Mouse (Mus musculus) CH12.LX (cell line): ENCODE data around the gene Slfn8. TPM values are rescaled to one million over a fixed set of nuclear protein-coding genes. Genes with fewer than 3 reads are reported as not detected.

ENCODE experiments used
- DNase-seq: peaks from one replicate; pipeline ENCODE4 v3.0.0-alpha.2; 2013; ENCODE audit errors: extremely low read depth
- H3K27ac ChIP-seq: 2 replicates; pipeline ENCODE4 v1.5.1; 2012; ENCODE audit warnings: low read depth, mild to moderate bottlenecking, control low read depth, moderate library complexity; ENCODE audit not compliant: insufficient read depth
- H3K27me3 ChIP-seq: replicated peaks from 2 replicates; pipeline ENCODE3; 2012; ENCODE audit warnings: inconsistent platforms
- H3K36me3 ChIP-seq, 2 experiments: replicated peaks in 1 of 2; 2 replicates each; pipeline versions ENCODE3 to v1.6.1; 2012; ENCODE audit warnings: inconsistent platforms in 1 of 2, low read length in 1 of 2, mild to moderate bottlenecking in 1 of 2, mixed read lengths in 1 of 2, moderate library complexity in 1 of 2; ENCODE audit not compliant: control insufficient read depth in 1 of 2, insufficient read depth in 1 of 2
- H3K4me1 ChIP-seq, 2 experiments: 2 replicates each; pipeline ENCODE4 v1.6.1; 2012; ENCODE audit warnings: inconsistent platforms in 1 of 2, moderate library complexity in 1 of 2; ENCODE audit not compliant: insufficient read depth in 2 of 2, control insufficient read depth in 1 of 2
- H3K4me2 ChIP-seq: 2 replicates; pipeline ENCODE4 v1.6.1; 2012; ENCODE audit warnings: low read depth, mild to moderate bottlenecking, control low read depth; ENCODE audit not compliant: poor library complexity, insufficient read depth, severe bottlenecking
- H3K4me3 ChIP-seq, 3 experiments: fragments of 150-350 bp in 1 of 3; sonication (generic) in 1 of 3; replicated peaks in 1 of 3; 2 replicates each; pipeline versions ENCODE3 to v1.5.1; 2011 to 2012; ENCODE audit warnings: low read depth in 2 of 3, low read length in 2 of 3, mild to moderate bottlenecking in 2 of 3, moderate library complexity in 2 of 3, control low read depth in 1 of 3, improper control_type of control experiment in 1 of 3, inconsistent platforms in 1 of 3, mixed read lengths in 1 of 3; ENCODE audit not compliant: poor library complexity in 1 of 3
- H3K79me2 ChIP-seq: replicated peaks from 2 replicates; pipeline ENCODE4 v1.6.1; 2012; ENCODE audit warnings: mild to moderate bottlenecking, moderate library complexity; ENCODE audit not compliant: control insufficient read depth, poor library complexity, insufficient read depth, severe bottlenecking; ENCODE audit errors: extremely low read depth
- H3K9ac ChIP-seq: 2 replicates; pipeline ENCODE4 v1.6.1; 2012; ENCODE audit warnings: low read depth, mild to moderate bottlenecking, control low read depth, moderate library complexity; ENCODE audit not compliant: insufficient read depth
- H3K9me3 ChIP-seq: replicated peaks from 2 replicates; pipeline ENCODE3; 2012; ENCODE audit warnings: low read length, inconsistent platforms, mixed read lengths
- CHD2 ChIP-seq: IDR thresholded peaks from 2 replicates; pipeline ENCODE4 v1.6.1; 2011; ENCODE audit warnings: low read length, improper control_type of control experiment
- CTCF ChIP-seq, 2 experiments: IDR thresholded peaks in 1 of 2; conservative IDR thresholded peaks in 1 of 2; 2 replicates each; pipeline ENCODE4 v1.5.1; 2011 to 2012; ENCODE audit warnings: low read depth in 2 of 2, low read length in 2 of 2, improper control_type of control experiment in 1 of 2, inconsistent platforms in 1 of 2, mild to moderate bottlenecking in 1 of 2, moderate library complexity in 1 of 2
- E2F4 ChIP-seq: IDR thresholded peaks from 2 replicates; pipeline ENCODE4 v1.6.1; 2011; ENCODE audit warnings: low read depth, low read length, improper control_type of control experiment; ENCODE audit not compliant: insufficient replicate concordance
- ELF1 ChIP-seq: IDR thresholded peaks from 2 replicates; pipeline ENCODE4 v1.6.1; 2014; ENCODE audit warnings: low read depth, mild to moderate bottlenecking, inconsistent platforms, low read length, improper control_type of control experiment
- EP300 ChIP-seq: IDR thresholded peaks from 2 replicates; pipeline ENCODE4 v1.6.1; 2011; ENCODE audit warnings: low read length, improper control_type of control experiment
- ETS1 ChIP-seq: conservative IDR thresholded peaks from 2 replicates; pipeline ENCODE4 v1.6.1; 2012; ENCODE audit warnings: low read depth, mild to moderate bottlenecking, inconsistent platforms, low read length, improper control_type of control experiment, moderate library complexity
- GABPA ChIP-seq: IDR thresholded peaks from 2 replicates; pipeline ENCODE4 v1.6.1; 2012; ENCODE audit warnings: low read depth, low read length, improper control_type of control experiment, inconsistent platforms; ENCODE audit not compliant: insufficient replicate concordance
- HCFC1 ChIP-seq: IDR thresholded peaks from 2 replicates; pipeline ENCODE4 v1.6.1; 2012; ENCODE audit warnings: low read depth, mild to moderate bottlenecking, inconsistent platforms, low read length, improper control_type of control experiment
- JUN ChIP-seq: IDR thresholded peaks from 2 replicates; pipeline ENCODE4 v1.6.1; 2011; ENCODE audit warnings: low read depth, mild to moderate bottlenecking, low read length, improper control_type of control experiment, moderate library complexity; ENCODE audit not compliant: insufficient read depth
- JUND ChIP-seq: conservative IDR thresholded peaks from 2 replicates; pipeline ENCODE4 v1.6.1; 2011; ENCODE audit warnings: low read depth, low read length, improper control_type of control experiment
- KAT2A ChIP-seq: IDR thresholded peaks from 2 replicates; pipeline ENCODE4 v1.6.1; 2012; ENCODE audit warnings: low read length, improper control_type of control experiment, inconsistent platforms; ENCODE audit not compliant: insufficient replicate concordance
- MAFK ChIP-seq: IDR thresholded peaks from 2 replicates; pipeline ENCODE4 v1.6.1; 2011; ENCODE audit warnings: low read length, improper control_type of control experiment; ENCODE audit not compliant: insufficient replicate concordance
- MEF2A ChIP-seq: IDR thresholded peaks from 2 replicates; pipeline ENCODE4 v1.6.1; 2014; ENCODE audit warnings: low read depth, mild to moderate bottlenecking, inconsistent platforms, low read length, improper control_type of control experiment, borderline replicate concordance
- MXI1 ChIP-seq: IDR thresholded peaks from 2 replicates; pipeline ENCODE4 v1.6.1; 2011; ENCODE audit warnings: mild to moderate bottlenecking, low read depth, low read length, improper control_type of control experiment
- MYC ChIP-seq: IDR thresholded peaks from 2 replicates; pipeline ENCODE4 v1.6.1; 2011; ENCODE audit warnings: low read depth, mild to moderate bottlenecking, improper control_type of control experiment, low read length
- NRF1 ChIP-seq: IDR thresholded peaks from 2 replicates; pipeline ENCODE4 v1.6.1; 2014; ENCODE audit warnings: low read depth, mild to moderate bottlenecking, inconsistent platforms, low read length, improper control_type of control experiment, moderate library complexity
- PAX5 ChIP-seq: IDR thresholded peaks from 2 replicates; pipeline ENCODE4 v1.6.1; 2012; ENCODE audit warnings: low read length, inconsistent platforms, mixed read lengths
- SIN3A ChIP-seq: IDR thresholded peaks from 2 replicates; pipeline ENCODE4 v1.6.1; 2012; ENCODE audit warnings: low read length, improper control_type of control experiment, inconsistent platforms
- SMC3 ChIP-seq: IDR thresholded peaks from 2 replicates; pipeline ENCODE4 v1.6.1; 2011; ENCODE audit warnings: low read depth, low read length, improper control_type of control experiment
- TBP ChIP-seq: conservative IDR thresholded peaks from 2 replicates; pipeline ENCODE4 v1.6.1; 2011; ENCODE audit warnings: low read depth, low read length, improper control_type of control experiment
- TCF12 ChIP-seq: IDR thresholded peaks from 2 replicates; pipeline ENCODE4 v1.6.1; 2014; ENCODE audit warnings: low read depth, mild to moderate bottlenecking, inconsistent platforms, low read length, improper control_type of control experiment
- UBTF ChIP-seq: IDR thresholded peaks from 2 replicates; pipeline ENCODE4 v1.6.1; 2012; ENCODE audit warnings: low read depth, mild to moderate bottlenecking, inconsistent platforms, low read length, improper control_type of control experiment, moderate library complexity
- USF1 ChIP-seq: IDR thresholded peaks from 2 replicates; pipeline ENCODE4 v1.6.1; 2014; ENCODE audit warnings: low read depth, mild to moderate bottlenecking, inconsistent platforms, low read length, improper control_type of control experiment
- ZMIZ1 ChIP-seq: IDR thresholded peaks from 2 replicates; pipeline ENCODE4 v1.6.1; 2012; ENCODE audit warnings: low read depth, mild to moderate bottlenecking, inconsistent platforms, low read length, improper control_type of control experiment
- ZNF384 ChIP-seq: IDR thresholded peaks from 2 replicates; pipeline ENCODE4 v1.6.1; 2012; ENCODE audit warnings: low read depth, low read length, improper control_type of control experiment, inconsistent platforms
- dilution Hi-C: fragments of 300-500 bp; cut with MboI; formaldehyde crosslinking; loops from 2 replicates; pipeline ENCODE4 v1.14.3; 2020; ENCODE audit warnings: low sequenced_read_pairs; ENCODE audit not compliant: extremely low pct_unique_long_range_greater_than_20kb, extremely low pct_ligation_motif_present
- in situ Hi-C: fragments of 300-500 bp; cut with MboI; formaldehyde crosslinking; loops from 3 replicates; pipeline ENCODE4 v1.14.3; 2019; ENCODE audit warnings: low sequenced_read_pairs, low pct_ligation_motif_present, low pct_unique_long_range_greater_than_20kb, mixed read lengths
- polyA plus RNA-seq: library from polyadenylated mRNA; unstranded; fragments of >175 nt; gene quantifications from 2 replicates; pipeline ENCODE4 v1.2.1, GENCODE M21; 2012; ENCODE audit warnings: low read depth; ENCODE audit not compliant: insufficient read length
- total RNA-seq, 2 experiments: library from RNA; depleted of rRNA; stranded (reverse); fragments of 300-350 nt in 1 of 2; fragments of >200 nt in 1 of 2; gene quantifications; 2 replicates each; pipeline ENCODE4 v1.2.3; 2012 to 2014

Gene Slfn8
- total and polyA plus RNA-seq, 3 experiments, result 3.4 to 6.3 (median 4.1) TPM

GRCm38 (mm10) chr11:83063126-83063525, 42.5 kb upstream of the Slfn8 start:
- Histone ChIP-seq H3K4me2 (0 out of 2 replicates have a peak overlapping the region, but pooled peaks have one; percentile 62), H3K27ac (peak overlapping the region; percentile 88), H3K79me2 (peaks cover 35% of the 10 kb centered on the region), H3K4me3 (no peak overlapping the region), H3K4me1 (peaks cover 29 to 56% of the 10 kb centered on the region in 2 experiments), H3K36me3 (peaks cover 4 to 15% of the 10 kb centered on the region in 2 experiments), H3K9me3 (peaks cover 3% of the 10 kb centered on the region), H3K9ac (peak overlapping the region; percentile 44; the same call in 1 of the 2 replicates), H3K27me3 (no peaks in the 10 kb centered on the region)
- in situ Hi-C loops, result no loop called here
- dilution Hi-C loops, result no loop called here
- DNase-seq, result no peak
- TF ChIP-seq MEF2A (no peak), JUND (no peak), ZMIZ1 (no peak), ELF1 (no peak), SIN3A (no peak), PAX5 (no peak), MXI1 (no peak), MYC (no peak), GABPA (no peak), SMC3 (no peak), JUN (no peak), ZNF384 (no peak), EP300 (no peak), HCFC1 (no peak), USF1 (no peak), TCF12 (no peak), NRF1 (no peak)

DNA sequence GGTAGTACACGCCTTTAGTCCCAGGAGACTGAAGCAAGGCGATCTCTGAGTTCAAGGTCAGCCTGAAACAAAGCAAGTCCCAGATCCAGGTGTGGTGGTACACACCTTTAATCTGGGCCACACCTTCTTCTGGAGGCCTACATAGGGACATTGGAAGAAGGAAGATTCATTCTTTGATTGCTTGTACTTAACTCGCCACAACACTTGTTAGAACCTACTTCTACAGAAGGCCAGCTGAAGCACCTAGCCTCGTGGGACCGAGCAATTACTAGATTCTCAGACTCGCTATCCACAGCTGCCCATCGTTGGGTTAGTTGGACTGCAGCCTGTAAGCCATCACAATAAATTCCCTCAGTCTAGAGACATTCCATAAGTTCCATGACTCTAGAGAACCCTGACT, 41.2 kb upstream of the Slfn8 start:
- peaks cover 23% of the 10 kb centered on the region for H3K79me2 ChIP-seq
- peaks cover 0 to 5% of the 10 kb centered on the region in 2 experiments for H3K36me3 ChIP-seq
- no peaks in the 10 kb centered on the region for H3K9me3 ChIP-seq
- dilution Hi-C loops, result no loop called here
- H3K9ac ChIP-seq, result no peak overlapping the region
- no peak overlapping the region for H3K4me2 ChIP-seq
- no peak overlapping the region for H3K4me3 ChIP-seq
- H3K27me3 ChIP-seq, result no peaks in the 10 kb centered on the region
- H3K4me1 ChIP-seq, result peaks cover 31 to 49% of the 10 kb centered on the region in 2 experiments
- no peak for DNase-seq
- TF ChIP-seq JUND, result no peak
- TF ChIP-seq HCFC1, result no peak
- TF ChIP-seq TCF12, result no peak
- no peak for TF ChIP-seq SMC3
- no peak for TF ChIP-seq ETS1
- no peak for TF ChIP-seq KAT2A
- no peak for TF ChIP-seq UBTF
- TF ChIP-seq E2F4, result no peak
- TF ChIP-seq MAFK, result no peak
- no peak for TF ChIP-seq TBP
- TF ChIP-seq MYC, result no peak
- TF ChIP-seq CHD2, result no peak
- TF ChIP-seq JUN, result no peak
- no peak for TF ChIP-seq CTCF (conservative IDR thresholded peaks at IDR 0.05 in 1 of 2, IDR thresholded peaks at IDR 0.05 in 1 of 2; ENCODE audit: low read depth in 2 of 2, low read length in 2 of 2)
- TF ChIP-seq SIN3A, result no peak
- no peak for TF ChIP-seq MXI1
- no peak for TF ChIP-seq EP300
- TF ChIP-seq ZNF384, result no peak
- H3K27ac ChIP-seq, result no peak overlapping the region
- in situ Hi-C loops, result no loop called here
